Mouse (Mus musculus): ENCODE results near the gene Tlx2. TPM values are rescaled to one million over a fixed set of nuclear protein-coding genes. Genes with fewer than 3 reads are reported as not detected.
A peak's percentile ranks its signal among the peaks of the same experiment; 100 is the strongest.

Gene Tlx2
- polyA plus RNA-seq, 1 experiment from 2014 or later: not detected

GRCm38 (mm10) chr6:83077630-83078323 lies 7.7 kb upstream of the Tlx2 start, which contains the start of gene Pcgf1:
TSS of gene Pcgf1 (plus strand) at chr6:83077869.
- peak; percentile 55 for DNase-seq
- under 1% methylated on average over 54 of the region's 54 CpGs for WGBS (ENCODE audit: insufficient replicate concordance)
- TF ChIP-seq EP300 (IDR thresholded peaks at IDR 0.05; ENCODE audit: low read depth): no peak
- no peak for TF ChIP-seq CTCF (IDR thresholded peaks at IDR 0.05; ENCODE audit: low read depth)
- H3K36me3 ChIP-seq (replicated peaks; ENCODE audit: insufficient read depth, low read length): peaks cover 2% of the 10 kb centered on the region; the same call in 1 of the 2 replicates
- H3K27me3 ChIP-seq (ENCODE audit: insufficient read depth, low read length): peaks cover 33% of the 10 kb centered on the region
- H3K9me3 ChIP-seq (ENCODE audit: low read length): no peaks in the 10 kb centered on the region
- ATAC-seq: peak; percentile 26
- peak within 1 kb of the TSS; percentile 91 for H3K4me3 ChIP-seq (ENCODE audit: low read depth, low read length)
- H3K27ac ChIP-seq (ENCODE audit: low read depth): peak within 1 kb of the TSS; percentile 82
- peak within 1 kb of the TSS; percentile 84 for H3K9ac ChIP-seq (replicated peaks)
- H3K4me1 ChIP-seq (ENCODE audit: insufficient read depth): peaks cover 18% of the 10 kb centered on the region
- H3K4me2 ChIP-seq (ENCODE audit: low read depth, low read length): peak within 1 kb of the TSS; percentile 99

GRCm38 (mm10) chr6:83074979-83075378 lies 4.9 kb upstream of the Tlx2 start:
- DNase-seq (no peak), ATAC-seq (no peak)
- TF ChIP-seq EP300 (IDR thresholded peaks at IDR 0.05; ENCODE audit: low read depth) (no peak), CTCF (IDR thresholded peaks at IDR 0.05; ENCODE audit: low read depth) (peak; percentile 51)
- Histone ChIP-seq H3K36me3 (replicated peaks; ENCODE audit: insufficient read depth, low read length) (no peaks in the 10 kb centered on the region; the same call in 1 of the 2 replicates), H3K4me3 (ENCODE audit: low read depth, low read length) (no peak overlapping the region), H3K27me3 (ENCODE audit: insufficient read depth, low read length) (peaks cover 59% of the 10 kb centered on the region), H3K9ac (replicated peaks) (no peak overlapping the region), H3K4me2 (ENCODE audit: low read depth, low read length) (no peak overlapping the region), H3K27ac (ENCODE audit: low read depth) (no peak overlapping the region), H3K9me3 (ENCODE audit: low read length) (no peaks in the 10 kb centered on the region), H3K4me1 (ENCODE audit: insufficient read depth) (peaks cover 17% of the 10 kb centered on the region)
- WGBS (ENCODE audit: insufficient replicate concordance): 19% methylated on average over 2 of the region's 2 CpGs

- H3K4me1 ChIP-seq (ENCODE audit: insufficient read depth): peaks cover 10% of the 10 kb centered on the region
- H3K4me2 ChIP-seq (ENCODE audit: low read depth, low read length): no peak overlapping the region
- H3K36me3 ChIP-seq (replicated peaks; ENCODE audit: insufficient read depth, low read length): no peaks in the 10 kb centered on the region
- DNase-seq (no peak), ATAC-seq (no peak)
- 2% methylated on average over 21 of the region's 24 CpGs for WGBS (ENCODE audit: insufficient replicate concordance)
- TF ChIP-seq EP300 (IDR thresholded peaks at IDR 0.05; ENCODE audit: low read depth) (no peak), CTCF (IDR thresholded peaks at IDR 0.05; ENCODE audit: low read depth) (no peak)
- H3K9me3 ChIP-seq (ENCODE audit: low read length): no peaks in the 10 kb centered on the region
- peaks cover 93% of the 10 kb centered on the region for H3K27me3 ChIP-seq (ENCODE audit: insufficient read depth, low read length)
- H3K9ac ChIP-seq (replicated peaks): no peak overlapping the region
- H3K4me3 ChIP-seq (ENCODE audit: low read depth, low read length): no peak overlapping the region
- H3K27ac ChIP-seq (ENCODE audit: low read depth): no peak overlapping the region
Measured at GRCm38 (mm10) chr6:83071220-83071619, 1.1 kb upstream of the Tlx2 start.

DNA sequence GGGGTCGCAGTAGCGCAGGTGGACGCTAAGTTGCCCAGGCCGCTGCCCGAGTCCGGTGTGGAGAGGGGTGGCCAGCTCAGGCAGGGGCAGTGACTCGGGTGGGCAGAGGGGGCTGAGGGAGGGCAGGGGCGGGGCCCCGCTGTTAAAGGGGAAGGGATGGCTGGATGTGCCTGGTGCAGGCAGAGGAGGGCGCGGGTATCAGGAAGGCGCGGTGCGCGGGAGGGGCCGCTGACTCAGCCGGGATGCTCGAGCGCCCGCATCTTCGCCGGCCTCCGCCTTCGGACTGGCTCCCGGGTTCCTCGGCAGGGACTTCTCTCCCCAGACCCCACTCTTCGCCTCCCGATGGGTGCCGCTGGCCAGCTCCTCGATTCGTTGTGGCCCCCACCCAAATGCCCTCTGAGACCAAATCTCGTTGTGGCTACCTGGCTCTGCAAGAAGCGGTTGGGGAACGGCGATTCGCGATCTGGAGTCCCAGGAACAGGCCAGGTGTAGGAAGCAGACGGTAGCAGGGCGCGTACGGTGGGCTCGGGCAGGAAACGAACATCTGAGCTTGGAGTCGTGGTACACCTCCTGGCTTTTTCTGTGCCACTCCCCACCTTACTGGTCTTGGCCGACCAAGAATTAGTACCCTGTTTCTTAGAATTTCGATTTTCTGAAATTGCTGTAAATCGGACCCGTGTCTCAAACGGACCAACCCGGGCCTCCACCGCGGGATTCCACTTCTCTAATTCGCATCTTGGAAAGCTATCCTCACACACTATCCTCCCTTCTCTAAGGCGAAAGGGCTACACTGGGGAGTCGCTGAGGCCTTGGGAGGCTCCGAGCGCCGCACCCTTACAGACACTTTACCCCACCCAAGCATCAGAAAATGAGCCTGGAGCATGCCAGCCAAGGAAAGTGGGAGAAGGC lies 472 bp upstream of the Tlx2 start:
- H3K4me1 ChIP-seq (ENCODE audit: insufficient read depth): peaks cover 10% of the 10 kb centered on the region
- peaks cover 94% of the 10 kb centered on the region for H3K27me3 ChIP-seq (ENCODE audit: insufficient read depth, low read length)
- H3K36me3 ChIP-seq (replicated peaks; ENCODE audit: insufficient read depth, low read length): no peaks in the 10 kb centered on the region
- H3K4me3 ChIP-seq (ENCODE audit: low read depth, low read length): peak overlapping the region; percentile 16; the same call in 1 of the 2 replicates
- no peak overlapping the region for H3K9ac ChIP-seq (replicated peaks)
- no peaks in the 10 kb centered on the region for H3K9me3 ChIP-seq (ENCODE audit: low read length)
- TF ChIP-seq EP300 (IDR thresholded peaks at IDR 0.05; ENCODE audit: low read depth): no peak
- TF ChIP-seq CTCF (IDR thresholded peaks at IDR 0.05; ENCODE audit: low read depth): no peak
- ATAC-seq (0 out of 2 replicates have a peak, but pooled peaks have one; percentile 14), DNase-seq (no peak)
- 2% methylated on average over 46 of the region's 58 CpGs for WGBS (ENCODE audit: insufficient replicate concordance)
- no peak overlapping the region for H3K27ac ChIP-seq (ENCODE audit: low read depth)
- H3K4me2 ChIP-seq (ENCODE audit: low read depth, low read length): 0 out of 2 replicates have a peak overlapping the region, but pooled peaks have one; percentile 5

GRCm38 (mm10) chr6:83069488-83070246 lies 426 bp downstream of the Tlx2 start:
- WGBS (ENCODE audit: insufficient replicate concordance): 2% methylated on average over 64 of the region's 69 CpGs
- Histone ChIP-seq H3K4me2 (ENCODE audit: low read depth, low read length) (0 out of 2 replicates have a peak overlapping the region, but pooled peaks have one; percentile 62), H3K27me3 (ENCODE audit: insufficient read depth, low read length) (peaks cover 99% of the 10 kb centered on the region), H3K36me3 (replicated peaks; ENCODE audit: insufficient read depth, low read length) (no peaks in the 10 kb centered on the region), H3K9ac (replicated peaks) (no peak overlapping the region), H3K4me1 (ENCODE audit: insufficient read depth) (peaks cover 10% of the 10 kb centered on the region), H3K4me3 (ENCODE audit: low read depth, low read length) (peak overlapping the region; percentile 16; the same call in 1 of the 2 replicates), H3K9me3 (ENCODE audit: low read length) (no peaks in the 10 kb centered on the region), H3K27ac (ENCODE audit: low read depth) (no peak overlapping the region)
- DNase-seq (no peak), ATAC-seq (0 out of 2 replicates have a peak, but pooled peaks have one; percentile 8)
- TF ChIP-seq CTCF (IDR thresholded peaks at IDR 0.05; ENCODE audit: low read depth): no peak
- no peak for TF ChIP-seq EP300 (IDR thresholded peaks at IDR 0.05; ENCODE audit: low read depth)
